Mouse (Mus musculus): ENCODE results near the gene Slc25a40.

DNA sequence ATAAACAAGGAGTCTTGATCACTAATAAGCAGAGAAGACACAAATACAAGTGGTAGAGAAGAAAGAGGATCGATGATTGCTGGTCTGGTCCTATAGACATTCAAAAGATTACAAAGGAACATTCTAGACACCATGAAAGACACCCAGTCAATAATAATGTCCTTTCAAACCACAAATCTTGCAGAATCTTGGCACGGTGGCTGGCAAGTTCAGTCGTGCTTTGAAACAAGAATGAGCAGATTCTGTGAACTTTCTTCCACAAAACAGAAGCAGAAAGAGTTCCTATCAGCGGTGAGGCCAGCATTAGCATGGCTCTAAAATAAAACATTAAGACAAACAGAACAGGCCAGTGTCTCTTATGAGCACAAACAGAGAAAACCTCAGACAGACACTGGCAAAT, 49.2 kb upstream of the Slc25a40 start:
- no peak for TF ChIP-seq CTCF (IDR thresholded peaks at IDR 0.05; ENCODE audit: borderline replicate concordance, control insufficient read depth, extremely low read depth, insufficient read depth, low read length, poor library complexity)
- TF ChIP-seq POLR2A (IDR thresholded peaks at IDR 0.05; ENCODE audit: control insufficient read depth, extremely low read depth, insufficient read depth, low read length, poor library complexity) = no peak

All from thymus, adult 2 months (tissue).